Mouse (Mus musculus): ENCODE data around the gene Gm8922. TPM values are rescaled to one million over a fixed set of nuclear protein-coding genes. Genes with fewer than 3 reads are reported as not detected.
"Not testable (repeated sequence)": the region's sequence is repeated elsewhere in the genome, so short reads cannot be mapped to it uniquely, and the experiment has no call there.

Gm8922 gene
- total RNA-seq (2015) (not detected in 2 replicates), total RNA-seq (2017) (not detected in 2 replicates)

DNA sequence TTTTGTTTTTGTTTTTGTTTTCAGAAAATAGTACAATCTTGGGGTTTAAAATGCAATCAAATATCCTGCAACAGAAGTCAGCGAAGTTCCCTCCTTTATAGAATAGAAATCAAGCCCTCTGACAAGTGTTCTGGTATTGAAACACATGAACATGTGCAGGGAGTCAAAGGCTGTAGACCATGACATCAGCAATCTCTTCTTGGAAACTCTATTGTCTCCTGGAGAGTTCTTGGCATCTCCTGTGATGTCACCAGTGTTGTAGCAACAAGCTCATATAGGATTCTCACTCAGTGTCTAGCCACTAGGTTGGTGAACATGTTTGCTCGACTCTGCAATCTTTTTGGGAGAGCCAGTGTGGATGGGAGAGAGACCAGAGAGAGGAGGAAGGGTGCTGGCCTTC, at the start of gene Gm8922:
TSS of gene Gm8922 (plus strand) at position 301 of the 400 bp plus-strand sequence.
- not testable (repeated sequence) for ATAC-seq (ENCODE audit: poor library complexity, severe bottlenecking)

Other genes with a start within 250 kb of the Gm8922 start
- not detected in 2 replicates for gene Gm8906, start 179.3 kb upstream of the Gm8922 start, total RNA-seq (2015)
- gene Gm8906, start 179.3 kb upstream of the Gm8922 start, total RNA-seq (2017): not detected in 2 replicates
- not detected in 2 replicates for gene Gm6460, start 87.0 kb upstream of the Gm8922 start, total RNA-seq (2015)
- gene Gm6460, start 87.0 kb upstream of the Gm8922 start, total RNA-seq (2017): not detected in 2 replicates
- not detected in 2 replicates for gene Gm8926, start 88.6 kb downstream of the Gm8922 start, total RNA-seq (2015)
- not detected in 2 replicates for gene Gm8926, start 88.6 kb downstream of the Gm8922 start, total RNA-seq (2017)
- not detected in 2 replicates for gene Gm6465, start 163.6 kb downstream of the Gm8922 start, total RNA-seq (2015)
- not detected in 2 replicates for gene Gm6465, start 163.6 kb downstream of the Gm8922 start, total RNA-seq (2017)
- gene 4933402N22Rik, start 236.1 kb downstream of the Gm8922 start, total RNA-seq (2015): not detected in 2 replicates
- gene 4933402N22Rik, start 236.1 kb downstream of the Gm8922 start, total RNA-seq (2017): not detected in 2 replicates

Measured in megakaryocyte, adult 5-6 weeks (primary cell).